In the genomic region with DNA sequence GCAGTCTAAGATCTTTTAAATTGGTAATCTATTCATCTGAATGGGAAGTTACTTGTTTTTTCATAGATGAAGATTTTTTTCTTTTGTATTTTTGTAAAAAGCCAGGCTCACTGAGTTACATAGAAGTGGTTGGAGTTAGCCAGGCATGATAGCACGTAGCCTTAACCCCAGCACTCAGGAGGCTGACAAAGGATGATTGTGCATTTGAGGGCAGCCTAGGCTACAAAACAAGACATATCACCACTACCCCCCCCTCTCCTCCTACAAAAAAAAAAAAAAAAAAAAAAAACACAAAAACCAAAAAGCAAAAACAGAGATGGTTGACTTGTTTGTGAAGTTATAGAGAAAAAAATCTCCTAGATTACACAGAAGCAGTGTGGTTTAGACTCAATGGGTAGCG, we compare ENCODE assay signal across 25 mouse cellular contexts.
DNase-seq lines count a peak whose midpoint lies in the region; ATAC-seq and TF ChIP-seq lines count a peak whose summit lies in the region.
"Had no signal": no experiment of that assay in that cellular context is flagged by ENCODE, and none has a peak within 500 bp of the region (broad histone marks: within the 10 kb centered on the region; RNA-seq: fewer than 3 reads in every experiment).

No protein-coding gene starts in this region.

- H3K79me2 ChIP-seq in CH12.LX (replicated peaks; ENCODE audit: control insufficient read depth, extremely low read depth, insufficient read depth, poor library complexity, severe bottlenecking) = peaks cover 44% of the 10 kb centered on the region

- no peaks in the 10 kb centered on the region for H3K9me3 ChIP-seq in limb, embryonic 11.5 days (ENCODE audit: control insufficient read depth, low read length)
- no peaks in the 10 kb centered on the region for H3K9me3 ChIP-seq in limb, embryonic 10.5 days (replicated peaks)
- H3K9me3 ChIP-seq in CH12.LX (replicated peaks; ENCODE audit: low read length) = no peaks in the 10 kb centered on the region
- H3K9me3 ChIP-seq: embryonic facial prominence, embryonic 13.5 days; embryonic facial prominence, embryonic 15.5 days; forebrain, embryonic 10.5 days; forebrain, embryonic 12.5 days had no signal

- H3K36me3 ChIP-seq in limb, embryonic 11.5 days (ENCODE audit: control insufficient read depth, insufficient read depth, low read length) = no peaks in the 10 kb centered on the region
- H3K36me3 ChIP-seq in limb, embryonic 10.5 days = no peaks in the 10 kb centered on the region
- H3K36me3 ChIP-seq in CH12.LX (replicated peaks in 1 of 2; ENCODE audit: control insufficient read depth in 1 of 2, insufficient read depth in 1 of 2, low read length in 1 of 2) = peaks cover 5 to 7% of the 10 kb centered on the region in 2 experiments
- H3K36me3 ChIP-seq in splenic B cell, adult 2 months (ENCODE audit: control insufficient read depth, insufficient read depth, low read length, poor library complexity, severe bottlenecking) = no peaks in the 10 kb centered on the region; the same call in 1 of the 2 replicates
- H3K36me3 ChIP-seq: embryonic facial prominence, embryonic 13.5 days; embryonic facial prominence, embryonic 15.5 days; forebrain, embryonic 10.5 days; forebrain, embryonic 12.5 days; G1E had no signal

- DNase-seq in limb, embryonic 11.5 days (ENCODE audit: low spot score) = peak; percentile 3
- DNase-seq in limb, embryonic 10.5 days (ENCODE audit: low spot score) = no peak
- DNase-seq in CH12.LX (ENCODE audit: extremely low read depth) = peak; percentile 75
- peak; percentile 42 for DNase-seq in splenic B cell, adult 2 months (ENCODE audit: low read depth, low spot score)
- DNase-seq in B cell, adult 2 months = no peak
- DNase-seq: adrenal gland, adult 2 months; adrenal gland, postnatal 10 days; adrenal gland, postnatal 25 days; cerebellum, adult 11 months; cerebellum, adult 18-20 months; cerebellum, adult 8-10 months; cerebellum, adult 9-11 months; cerebellum, postnatal 14 days; cerebellum, postnatal 36 days; embryo, embryonic 11 days had no signal

- ATAC-seq in limb, embryonic 11.5 days (ENCODE audit: insufficient number of reproducible peaks, low FRiP score, low TSS enrichment, low read depth) = no peak
- ATAC-seq: activated CD4-positive, CD25-positive, alpha-beta regulatory T cell, adult 4 months; forebrain, embryonic 14.5 days; forebrain, embryonic 16.5 days; Patski had no signal

- no peak overlapping the region for H3K27ac ChIP-seq in limb, embryonic 11.5 days (replicated peaks; ENCODE audit: low read depth, low read length)
- no peak overlapping the region for H3K27ac ChIP-seq in limb, embryonic 10.5 days
- H3K27ac ChIP-seq in CH12.LX (ENCODE audit: insufficient read depth, low read depth) = peak overlapping the region; percentile 93
- H3K27ac ChIP-seq: embryonic facial prominence, embryonic 13.5 days; embryonic facial prominence, embryonic 15.5 days; forebrain, embryonic 10.5 days; forebrain, embryonic 12.5 days had no signal

- no peak overlapping the region for H3K4me2 ChIP-seq in limb, embryonic 11.5 days (ENCODE audit: low read depth, severe bottlenecking)
- peak overlapping the region; percentile 82 for H3K4me2 ChIP-seq in CH12.LX (ENCODE audit: insufficient read depth, low read depth, poor library complexity, severe bottlenecking)
- H3K4me2 ChIP-seq: embryonic facial prominence, embryonic 13.5 days; embryonic facial prominence, embryonic 15.5 days; forebrain, embryonic 12.5 days had no signal

- H3K4me1 ChIP-seq in limb, embryonic 11.5 days (ENCODE audit: control insufficient read depth, insufficient read depth, low read length) = 0 out of 2 replicates have a peak, but pooled peaks cover 7% of the 10 kb centered on the region
- H3K4me1 ChIP-seq in limb, embryonic 10.5 days = peaks cover 15% of the 10 kb centered on the region
- H3K4me1 ChIP-seq in CH12.LX (ENCODE audit: control insufficient read depth in 1 of 2, insufficient read depth in 2 of 2) = peaks cover 8 to 52% of the 10 kb centered on the region in 2 experiments; a peak in 3 of 4 replicates

- H3K4me3 ChIP-seq in limb, embryonic 11.5 days (ENCODE audit: low read depth, low read length) = no peak overlapping the region
- no peak overlapping the region for H3K4me3 ChIP-seq in limb, embryonic 10.5 days
- H3K4me3 ChIP-seq in CH12.LX (replicated peaks in 1 of 3; ENCODE audit: low read depth in 2 of 3, low read length in 2 of 3, poor library complexity in 1 of 3) = no peak overlapping the region
- H3K4me3 ChIP-seq: embryonic facial prominence, embryonic 13.5 days; embryonic facial prominence, embryonic 15.5 days; erythroblast, embryonic 14.5 days; forebrain, embryonic 10.5 days; forebrain, embryonic 12.5 days had no signal

- H3K9ac ChIP-seq in limb, embryonic 11.5 days (ENCODE audit: low read length) = no peak overlapping the region
- peak overlapping the region; percentile 48; the same call in 1 of the 2 replicates for H3K9ac ChIP-seq in CH12.LX (ENCODE audit: insufficient read depth, low read depth)
- H3K9ac ChIP-seq: embryonic facial prominence, embryonic 13.5 days; embryonic facial prominence, embryonic 15.5 days; forebrain, embryonic 12.5 days had no signal

- in situ Hi-C loops in CH12.LX (cut with MboI; ENCODE audit: low pct_ligation_motif_present, low pct_unique_long_range_greater_than_20kb, low sequenced_read_pairs) = no loop called here

- no peak; the same call in 1 of the 2 replicates for TF ChIP-seq RAD21 in CH12.LX (IDR thresholded peaks at IDR 0.05; ENCODE audit: low read depth, low read length)

- dilution Hi-C loops in CH12.LX (cut with MboI; ENCODE audit: extremely low pct_ligation_motif_present, extremely low pct_unique_long_range_greater_than_20kb, low sequenced_read_pairs) = no loop called here

- TF ChIP-seq POLR2A in CH12.LX (IDR thresholded peaks at IDR 0.05; ENCODE audit: low read depth, low read length) = no peak

- TF ChIP-seq EP300 in CH12.LX (IDR thresholded peaks at IDR 0.05; ENCODE audit: low read length) = 0 out of 2 replicates have a peak, but pooled peaks have one; percentile 38

- WGBS in limb, embryonic 11.5 days = 89% methylated on average over 2 of the region's 2 CpGs
- 91% methylated on average over 2 of the region's 2 CpGs for WGBS in limb, embryonic 10.5 days

- H3K27me3 ChIP-seq in limb, embryonic 11.5 days (ENCODE audit: control insufficient read depth, insufficient read depth, low read length) = no peaks in the 10 kb centered on the region
- H3K27me3 ChIP-seq in limb, embryonic 10.5 days (ENCODE audit: low read depth, poor library complexity, severe bottlenecking) = no peaks in the 10 kb centered on the region
- no peaks in the 10 kb centered on the region for H3K27me3 ChIP-seq in CH12.LX (replicated peaks)
- no peaks in the 10 kb centered on the region for H3K27me3 ChIP-seq in splenic B cell, adult 2 months (ENCODE audit: control insufficient read depth, insufficient read depth, low read length, poor library complexity, severe bottlenecking)
- H3K27me3 ChIP-seq: embryonic facial prominence, embryonic 13.5 days; embryonic facial prominence, embryonic 15.5 days; forebrain, embryonic 12.5 days; Patski had no signal

- no peak for TF ChIP-seq CTCF in CH12.LX (conservative IDR thresholded peaks at IDR 0.05 in 1 of 2, IDR thresholded peaks at IDR 0.05 in 1 of 2; ENCODE audit: low read depth in 2 of 2, low read length in 2 of 2)

TF ChIP-seq in CH12.LX, 34 proteins besides CTCF, POLR2A, EP300 and RAD21 (continues in another document):
- no peak for TF ChIP-seq POLR2AphosphoS2 (IDR thresholded peaks at IDR 0.05; ENCODE audit: low read depth, low read length)
- TF ChIP-seq MAX (IDR thresholded peaks at IDR 0.05; ENCODE audit: low read length) = no peak
- TF ChIP-seq ETS1 (conservative IDR thresholded peaks at IDR 0.05; ENCODE audit: low read depth, low read length) = no peak; the same call in 1 of the 2 replicates
- no peak for TF ChIP-seq JUND (conservative IDR thresholded peaks at IDR 0.05; ENCODE audit: low read depth, low read length)
- no peak for TF ChIP-seq RCOR1 (conservative IDR thresholded peaks at IDR 0.05; ENCODE audit: low read depth, low read length)
- no peak for TF ChIP-seq HCFC1 (IDR thresholded peaks at IDR 0.05; ENCODE audit: low read depth, low read length)
- no peak for TF ChIP-seq GABPA (IDR thresholded peaks at IDR 0.05; ENCODE audit: insufficient replicate concordance, low read depth, low read length)
- TF ChIP-seq MAFK (IDR thresholded peaks at IDR 0.05; ENCODE audit: insufficient replicate concordance, low read length) = peak; percentile 42; the same call in 1 of the 2 replicates
- TF ChIP-seq NELFE (IDR thresholded peaks at IDR 0.05; ENCODE audit: low read depth, low read length) = no peak
- peak; percentile 71; the same call in 1 of the 2 replicates for TF ChIP-seq MAZ (IDR thresholded peaks at IDR 0.05; ENCODE audit: low read depth, low read length)
- no peak for TF ChIP-seq NRF1 (IDR thresholded peaks at IDR 0.05; ENCODE audit: low read depth, low read length)
- TF ChIP-seq SIN3A (IDR thresholded peaks at IDR 0.05; ENCODE audit: low read length) = peak; percentile 22; the same call in 1 of the 2 replicates
- peak; percentile 92; the same call in 1 of the 2 replicates for TF ChIP-seq CHD1 (IDR thresholded peaks at IDR 0.05; ENCODE audit: low read depth, low read length)
- peak; percentile 95 for TF ChIP-seq ZNF384 (IDR thresholded peaks at IDR 0.05; ENCODE audit: low read depth, low read length)
- no peak for TF ChIP-seq SMC3 (IDR thresholded peaks at IDR 0.05; ENCODE audit: low read depth, low read length)
- no peak for TF ChIP-seq PAX5 (IDR thresholded peaks at IDR 0.05; ENCODE audit: low read length)
- TF ChIP-seq E2F4 (IDR thresholded peaks at IDR 0.05; ENCODE audit: insufficient replicate concordance, low read depth, low read length) = no peak
- peak; percentile 26; the same call in 1 of the 2 replicates for TF ChIP-seq BHLHE40 (IDR thresholded peaks at IDR 0.05; ENCODE audit: low read depth, low read length)
- TF ChIP-seq ZKSCAN1 (IDR thresholded peaks at IDR 0.05; ENCODE audit: borderline replicate concordance, low read depth, low read length) = no peak
- peak; percentile 54; the same call in 1 of the 2 replicates for TF ChIP-seq MXI1 (IDR thresholded peaks at IDR 0.05; ENCODE audit: low read depth, low read length)
- no peak; the same call in 1 of the 2 replicates for TF ChIP-seq MEF2A (IDR thresholded peaks at IDR 0.05; ENCODE audit: borderline replicate concordance, low read depth, low read length)
- TF ChIP-seq TCF12 (IDR thresholded peaks at IDR 0.05; ENCODE audit: low read depth, low read length) = 0 out of 2 replicates have a peak, but pooled peaks have one; percentile 15
- no peak for TF ChIP-seq USF2 (conservative IDR thresholded peaks at IDR 0.05; ENCODE audit: low read depth, low read length)
- no peak for TF ChIP-seq JUN (IDR thresholded peaks at IDR 0.05; ENCODE audit: insufficient read depth, low read depth, low read length)
- TF ChIP-seq MYC (IDR thresholded peaks at IDR 0.05; ENCODE audit: low read depth, low read length) = no peak
- no peak for TF ChIP-seq ZC3H11A (IDR thresholded peaks at IDR 0.05; ENCODE audit: low read depth, low read length)
- no peak for TF ChIP-seq CHD2 (IDR thresholded peaks at IDR 0.05; ENCODE audit: low read length)

Comparison
In these comparisons a context has a peak if more than half of its experiments do, and no peak if none do; other contexts are left out.
1. DNase-seq: peak in limb, embryonic 11.5 days (single experiment), CH12.LX (single experiment) and splenic B cell, adult 2 months (single experiment); none in limb, embryonic 10.5 days (single experiment) and B cell, adult 2 months (0 of 2).